Mouse (Mus musculus) spleen, adult 2 months (tissue): ENCODE measurements at regions not wholly inside any gene's neighbourhood (a gene's known extent, or its start where the extent isn't known, plus 50 kb on each side); places are given as distances from the start of the nearest gene placed in this dataset.

Experiments used
- CTCF ChIP-seq: fragments of 200-500 bp; IDR thresholded peaks from 2 replicates; pipeline ENCODE4 v1.5.1; 2011; ENCODE audit warnings: mild to moderate bottlenecking, inconsistent platforms; ENCODE audit not compliant: insufficient read depth, insufficient read length, insufficient replicate concordance; ENCODE audit errors: extremely low read depth
- POLR2A ChIP-seq: fragments of 200-500 bp; IDR thresholded peaks from 2 replicates; pipeline ENCODE4 v1.6.1; 2011; ENCODE audit warnings: low read depth, low read length, inconsistent platforms

DNA sequence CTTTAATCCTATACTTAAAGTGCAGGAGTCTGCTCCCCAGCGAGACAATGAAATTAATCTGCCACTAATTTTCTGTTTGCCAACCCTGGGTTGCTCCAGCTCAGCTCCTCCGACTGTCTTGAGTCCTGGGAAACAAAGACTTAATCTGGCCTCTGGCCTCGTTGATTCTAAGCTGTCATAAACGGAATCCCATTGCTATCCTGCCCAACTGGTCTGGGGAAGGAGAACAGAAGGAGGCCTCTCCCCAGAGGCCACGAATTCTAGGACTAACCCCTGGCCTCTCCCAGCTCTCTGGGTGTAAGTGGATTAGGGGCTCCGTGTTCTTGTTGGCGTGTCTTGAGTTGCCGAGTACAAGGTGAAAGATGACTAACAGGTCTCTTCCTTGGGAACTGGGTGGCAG is 219.8 kb downstream of the Uaca start:
- TF ChIP-seq POLR2A, result no peak
- no peak for TF ChIP-seq CTCF
